Mouse (Mus musculus) C2C12 (cell line): ENCODE results near the gene Ctla2b.

Experiments used
- CEBPB ChIP-seq: IDR thresholded peaks from one replicate; pipeline ENCODE4 v1.6.1; 2011; ENCODE audit warnings: low read depth, mild to moderate bottlenecking, control low read depth, moderate library complexity
- CTCF ChIP-seq: IDR thresholded peaks from one replicate; pipeline ENCODE4 v1.5.1; 2011; ENCODE audit not compliant: control insufficient read depth, insufficient read depth, insufficient read length
- USF1 ChIP-seq: IDR thresholded peaks from one replicate; pipeline ENCODE4 v1.6.1; 2011; ENCODE audit warnings: low read depth, mild to moderate bottlenecking, control low read depth, moderate library complexity

GRCm38 (mm10) chr13:60936500-60936901 is 39.3 kb upstream of the Ctla2b start, which contains the start of the genes Gm49391 and Ctla2a:
- TF ChIP-seq USF1: no peak
- no peak for TF ChIP-seq CTCF
- TF ChIP-seq CEBPB: no peak
